Mouse (Mus musculus) forebrain, embryonic 10.5 days (tissue): ENCODE measurements around the gene Ncoa5. TPM values are rescaled to one million over a fixed set of nuclear protein-coding genes. Genes with fewer than 3 reads are reported as not detected.
A peak's percentile ranks its signal among the peaks of the same experiment; 100 is the strongest.

ENCODE experiments used
- DNase-seq: peaks from one replicate; pipeline ENCODE4 v3.0.0-alpha.2; 2017; ENCODE audit warnings: low spot score; ENCODE audit errors: extremely low spot score
- H3K27ac ChIP-seq: fragments of 300-500 bp; sonication (generic); 2 replicates; pipeline ENCODE4 v1.5.1; 2016; ENCODE audit warnings: mild to moderate bottlenecking
- H3K27me3 ChIP-seq: fragments of 300-500 bp; sonication (generic); 2 replicates; pipeline ENCODE4 v1.6.1; 2016; ENCODE audit warnings: mild to moderate bottlenecking; ENCODE audit not compliant: poor library complexity, severe bottlenecking
- H3K36me3 ChIP-seq: fragments of 300-500 bp; sonication (generic); replicated peaks from 2 replicates; pipeline ENCODE4 v1.6.1; 2016; ENCODE audit warnings: mild to moderate bottlenecking, moderate library complexity
- H3K4me1 ChIP-seq: fragments of 300-500 bp; sonication (generic); 2 replicates; pipeline ENCODE4 v1.6.1; 2016
- H3K4me3 ChIP-seq: fragments of 300-500 bp; sonication (generic); 2 replicates; pipeline ENCODE4 v1.5.1; 2016; ENCODE audit warnings: mild to moderate bottlenecking, moderate library complexity
- H3K9me3 ChIP-seq: fragments of 300-500 bp; sonication (generic); 2 replicates; pipeline ENCODE4 v1.6.1; 2016; ENCODE audit warnings: mild to moderate bottlenecking, moderate library complexity
- WGBS: fragments of 180-500 bp; shearing (Covaris S2); methylation state at CpG from one replicate; pipeline ENCODE4 v1.1.7; 2016; 5-methylcytosine and 5-hydroxymethylcytosine counted together
- polyA plus RNA-seq: library from polyadenylated mRNA; unstranded; fragments of >200 nt; fragmentation: Nextera tagmentation; extraction: Ambion mirVana; gene quantifications from 2 replicates; pipeline ENCODE4 v1.2.1, GENCODE M21; 2016

Ncoa5 gene
- polyA plus RNA-seq, 1 experiment from 2014 or later: 103 TPM

DNA sequence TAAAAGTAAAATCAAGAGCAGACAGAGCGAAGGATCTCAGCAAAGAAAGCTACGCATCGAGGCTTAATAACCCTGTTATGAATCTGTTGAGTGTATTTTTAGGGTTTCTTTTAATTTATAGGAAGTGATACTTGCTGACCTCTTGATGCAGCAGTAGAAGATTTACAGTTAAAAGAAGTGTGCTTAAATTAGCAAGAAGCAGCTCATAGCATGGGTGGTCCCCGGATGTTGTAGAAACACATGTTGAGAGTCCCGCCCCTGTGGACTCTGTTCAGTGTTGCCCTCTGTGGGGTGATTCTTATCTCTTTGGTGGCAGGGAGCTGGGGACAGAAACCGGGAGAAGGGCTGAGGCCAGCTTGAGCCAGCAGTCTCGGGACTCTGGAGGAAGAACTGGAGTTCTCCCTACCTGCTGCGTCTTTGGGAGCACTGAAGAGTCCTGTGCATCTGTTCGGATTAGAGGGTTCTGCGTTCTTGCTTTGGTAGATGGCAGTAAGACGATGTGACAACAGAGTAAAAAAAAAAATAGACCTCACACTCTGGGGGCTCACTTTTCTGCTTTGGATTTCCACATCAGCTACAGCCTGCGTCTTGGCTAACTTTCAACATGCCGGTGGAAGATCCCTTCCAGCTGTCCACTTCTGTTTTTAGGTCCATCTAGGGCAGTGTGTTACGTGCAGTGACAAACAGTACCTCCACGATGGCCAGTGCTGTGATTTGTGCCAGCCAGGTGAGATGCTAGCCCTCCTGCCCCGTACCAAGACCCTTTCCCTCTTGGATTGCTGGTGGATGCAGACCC lies 27.2 kb upstream of the Ncoa5 start:
- Histone ChIP-seq H3K4me1 (peaks cover 11% of the 10 kb centered on the region), H3K27ac (no peak overlapping the region), H3K9me3 (no peaks in the 10 kb centered on the region), H3K4me3 (no peak overlapping the region), H3K36me3 (no peaks in the 10 kb centered on the region), H3K27me3 (peaks cover 24% of the 10 kb centered on the region)
- DNase-seq: no peak
- WGBS: 89% methylated on average over 16 of the region's 16 CpGs

DNA sequence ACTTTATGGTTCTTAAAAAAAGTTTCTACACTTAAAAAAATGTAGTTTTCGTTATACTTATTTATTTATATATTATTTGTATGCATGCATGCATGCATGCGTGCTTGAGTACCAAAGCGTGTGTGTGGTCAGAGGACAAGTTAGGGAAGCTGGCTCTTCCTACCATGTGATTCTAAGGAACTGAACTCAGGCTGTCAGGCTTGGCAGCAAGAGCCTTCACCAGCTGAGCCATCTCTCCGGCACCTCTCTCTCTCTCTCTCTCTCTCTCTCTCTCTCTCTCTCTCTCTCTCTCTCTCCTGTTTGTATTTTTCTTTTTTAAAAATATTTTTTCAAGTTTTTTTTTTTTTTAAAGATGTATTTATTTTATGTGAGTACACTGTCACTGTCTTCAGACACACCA lies 25.3 kb upstream of the Ncoa5 start:
- Histone ChIP-seq H3K27ac (no peak overlapping the region), H3K27me3 (peaks cover 39% of the 10 kb centered on the region), H3K4me1 (peaks cover 28% of the 10 kb centered on the region), H3K4me3 (no peak overlapping the region), H3K9me3 (no peaks in the 10 kb centered on the region), H3K36me3 (no peaks in the 10 kb centered on the region)
- DNase-seq: no peak
- 93% methylated on average over 4 of the region's 4 CpGs for WGBS

DNA sequence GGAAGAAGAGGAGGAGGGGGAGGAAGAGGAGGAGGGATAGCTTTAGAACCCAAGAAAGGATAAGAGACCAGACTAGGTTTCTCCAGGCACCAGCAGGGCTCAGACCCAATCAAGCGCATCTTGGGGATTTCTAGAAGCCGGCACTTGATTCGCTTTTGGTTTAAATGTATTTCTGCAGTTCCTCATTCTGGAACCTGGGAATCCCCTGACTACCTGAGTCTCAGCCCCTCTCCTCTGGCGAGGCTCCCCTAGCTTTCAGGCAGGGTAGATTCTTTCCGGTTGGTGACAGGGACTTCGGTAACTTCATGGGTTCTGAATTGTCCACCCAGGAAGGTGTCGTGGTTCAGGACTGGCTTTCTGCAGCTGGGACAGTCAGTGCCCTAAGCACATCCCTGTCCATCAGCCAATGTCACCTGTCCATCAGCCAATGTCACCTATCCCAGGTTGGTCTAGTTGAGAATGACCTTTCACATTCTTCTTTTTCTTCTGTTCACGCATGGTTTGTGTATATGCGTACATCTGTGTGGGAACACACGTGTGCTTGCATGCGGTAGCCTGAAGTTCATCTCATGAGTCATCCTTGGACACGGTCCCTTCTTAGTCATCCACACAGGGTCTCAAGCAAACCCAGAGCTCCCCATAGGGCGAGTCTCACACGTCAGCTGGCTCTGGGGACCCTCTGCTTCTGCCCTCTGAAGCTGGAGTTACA lies 21.9 kb upstream of the Ncoa5 start:
- H3K36me3 ChIP-seq: no peaks in the 10 kb centered on the region
- H3K4me1 ChIP-seq: peaks cover 37% of the 10 kb centered on the region
- no peak overlapping the region for H3K27ac ChIP-seq
- WGBS: 82% methylated on average over 14 of the region's 14 CpGs
- H3K9me3 ChIP-seq: no peaks in the 10 kb centered on the region
- H3K4me3 ChIP-seq: peak overlapping the region; percentile 46; the same call in 1 of the 2 replicates
- H3K27me3 ChIP-seq: peaks cover 40% of the 10 kb centered on the region
- no peak for DNase-seq

- peaks cover 44% of the 10 kb centered on the region for H3K27me3 ChIP-seq
- WGBS: 10% methylated on average over 7 of the region's 7 CpGs
- no peak for DNase-seq
- peak overlapping the region; percentile 46 for H3K4me3 ChIP-seq
- no peaks in the 10 kb centered on the region for H3K36me3 ChIP-seq
- peak overlapping the region; percentile 70 for H3K27ac ChIP-seq
- H3K9me3 ChIP-seq: no peaks in the 10 kb centered on the region
- peaks cover 43% of the 10 kb centered on the region for H3K4me1 ChIP-seq
These were observed 21.2 kb upstream of the Ncoa5 start for GRCm38 (mm10) chr2:165055905-165056304.

DNA sequence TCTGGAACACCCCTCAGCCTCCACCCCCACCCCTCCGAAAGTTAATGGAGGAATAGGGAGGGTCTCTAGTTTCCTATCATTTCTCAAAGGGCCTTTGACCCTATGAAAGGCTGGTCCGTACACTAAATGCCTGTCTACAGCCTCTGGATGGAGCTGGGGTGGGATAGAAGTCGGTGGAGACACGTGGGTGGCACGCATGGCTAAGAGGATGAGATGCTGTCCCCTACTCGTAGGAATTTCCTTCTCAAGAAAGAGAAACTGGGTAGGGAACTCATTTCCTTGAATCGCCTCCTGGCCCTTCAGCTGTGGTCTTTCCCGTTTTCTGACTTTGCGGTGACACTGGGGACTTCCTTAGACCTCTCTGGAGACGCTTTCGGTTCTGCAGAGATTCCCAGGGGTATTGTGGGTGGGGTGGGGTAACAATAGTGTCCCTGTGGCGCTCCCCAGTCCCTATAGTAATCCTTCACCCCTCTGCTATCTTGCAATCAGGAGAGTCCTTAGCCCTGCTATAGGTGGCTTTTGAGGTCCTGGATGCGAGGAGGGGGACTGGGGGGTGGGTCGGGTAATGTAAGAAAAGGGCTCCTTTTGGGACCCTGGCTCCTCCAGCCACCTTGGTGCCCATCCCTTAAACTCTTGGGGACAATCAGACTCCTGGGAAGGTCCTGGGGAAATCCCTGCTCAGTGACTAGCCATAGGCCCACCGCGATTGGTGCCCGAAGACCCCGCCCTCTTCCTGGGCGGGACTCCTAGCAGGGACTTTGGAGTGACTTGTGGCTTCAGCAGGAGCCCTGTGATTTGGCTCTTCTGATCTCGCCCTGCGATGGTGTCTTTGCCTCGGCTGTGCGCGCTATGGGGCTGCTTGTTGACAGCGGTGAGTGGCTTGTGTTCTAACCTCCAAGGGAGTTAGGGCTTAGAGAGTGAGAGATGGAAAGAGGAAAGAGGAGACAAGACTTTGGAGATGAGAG lies 20.5 kb upstream of the Ncoa5 start, which contains the start of gene Cd40:
Gene Cd40, plus strand, starts transcription at position 740 of the 965 bp plus-strand sequence.
- 13% methylated on average over 25 of the region's 25 CpGs for WGBS
- peak within 1 kb of the TSS; percentile 70 for H3K27ac ChIP-seq
- peak; percentile 72 for DNase-seq
- H3K36me3 ChIP-seq: no peaks in the 10 kb centered on the region
- no peaks in the 10 kb centered on the region for H3K9me3 ChIP-seq
- peak within 1 kb of the TSS; percentile 46 for H3K4me3 ChIP-seq
- H3K27me3 ChIP-seq: peaks cover 44% of the 10 kb centered on the region
- peaks cover 46% of the 10 kb centered on the region for H3K4me1 ChIP-seq

DNA sequence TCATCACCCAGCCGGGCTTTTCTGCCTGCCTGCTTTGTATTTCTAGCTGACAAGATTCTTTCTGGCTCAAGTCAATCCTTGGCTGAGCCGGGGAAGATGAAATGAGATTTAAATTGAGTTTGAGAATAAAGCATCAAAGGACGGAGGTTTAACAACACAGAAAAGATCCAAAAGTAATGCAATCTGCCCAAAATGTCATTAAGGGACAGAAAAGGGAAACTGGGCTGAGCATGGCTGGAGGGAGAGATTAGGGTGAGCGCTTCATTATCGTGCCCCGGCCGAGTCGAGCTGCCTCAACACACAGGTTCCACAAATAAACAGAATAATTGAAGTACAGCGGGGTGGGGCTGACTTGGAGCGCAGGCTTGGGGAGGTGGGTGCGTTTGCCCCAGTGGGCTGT lies 16.9 kb upstream of the Ncoa5 start:
- no peak for DNase-seq
- Histone ChIP-seq H3K36me3 (no peaks in the 10 kb centered on the region), H3K4me3 (no peak overlapping the region), H3K27ac (peak overlapping the region; percentile 26; the same call in 1 of the 2 replicates), H3K27me3 (peaks cover 29% of the 10 kb centered on the region), H3K9me3 (no peaks in the 10 kb centered on the region), H3K4me1 (peaks cover 42% of the 10 kb centered on the region)
- WGBS: 26% methylated on average over 11 of the region's 11 CpGs

- Histone ChIP-seq H3K27me3 (peaks cover 23% of the 10 kb centered on the region), H3K36me3 (no peaks in the 10 kb centered on the region), H3K9me3 (no peaks in the 10 kb centered on the region), H3K27ac (peak overlapping the region; percentile 26; the same call in 1 of the 2 replicates), H3K4me1 (peaks cover 36% of the 10 kb centered on the region), H3K4me3 (no peak overlapping the region)
- no peak for DNase-seq
- 70% methylated on average over 18 of the region's 18 CpGs for WGBS
These were observed 16.3 kb upstream of the Ncoa5 start for GRCm38 (mm10) chr2:165050826-165051548.

DNA sequence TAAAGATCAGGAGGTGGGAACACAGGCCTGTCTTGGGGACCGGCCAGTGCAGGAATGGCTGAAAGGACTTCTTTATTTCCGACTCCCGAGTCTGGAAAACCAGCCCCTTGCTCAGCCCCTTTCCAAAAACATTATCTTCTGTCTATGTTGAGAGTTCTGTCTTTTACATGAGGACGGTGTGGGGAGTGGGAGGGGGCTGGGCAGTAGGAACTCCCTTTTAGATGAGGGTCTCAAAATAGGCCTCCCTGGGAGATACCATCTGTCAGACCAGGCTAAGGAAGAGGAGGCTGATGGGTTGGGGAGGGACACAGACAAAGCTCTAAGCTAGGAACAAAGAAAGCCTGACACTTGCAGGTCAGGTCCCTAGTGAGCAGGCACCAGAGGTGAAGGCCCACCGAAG lies 14.4 kb upstream of the Ncoa5 start:
- 69% methylated on average over 5 of the region's 5 CpGs for WGBS
- peaks cover 27% of the 10 kb centered on the region for H3K4me1 ChIP-seq
- H3K9me3 ChIP-seq: no peaks in the 10 kb centered on the region
- no peak for DNase-seq
- no peaks in the 10 kb centered on the region for H3K36me3 ChIP-seq
- 0 out of 2 replicates have a peak overlapping the region, but pooled peaks have one; percentile 9 for H3K27ac ChIP-seq
- no peak overlapping the region for H3K4me3 ChIP-seq
- H3K27me3 ChIP-seq: peaks cover 8% of the 10 kb centered on the region; the same call in 1 of the 2 replicates

- peak overlapping the region; percentile 63 for H3K27ac ChIP-seq
These were observed 9.1 kb upstream of the Ncoa5 start for GRCm38 (mm10) chr2:165043729-165044128.

GRCm38 (mm10) chr2:165043090-165043636 lies 8.5 kb upstream of the Ncoa5 start:
- no peaks in the 10 kb centered on the region for H3K9me3 ChIP-seq
- peaks cover 29% of the 10 kb centered on the region for H3K4me1 ChIP-seq
- DNase-seq: no peak
- H3K4me3 ChIP-seq: peak overlapping the region; percentile 30
- peaks cover 29% of the 10 kb centered on the region for H3K27me3 ChIP-seq
- H3K27ac ChIP-seq: peak overlapping the region; percentile 63
- WGBS: 7% methylated on average over 17 of the region's 17 CpGs
- H3K36me3 ChIP-seq: no peaks in the 10 kb centered on the region

More at GRCm38 (mm10) chr2:165043729-165044128, 9.1 kb upstream of the Ncoa5 start:
- peak overlapping the region; percentile 30; the same call in 1 of the 2 replicates for H3K4me3 ChIP-seq
- H3K4me1 ChIP-seq: peaks cover 29% of the 10 kb centered on the region
- DNase-seq: no peak
- H3K9me3 ChIP-seq: no peaks in the 10 kb centered on the region
- H3K36me3 ChIP-seq: no peaks in the 10 kb centered on the region
- WGBS: 51% methylated on average over 2 of the region's 2 CpGs
- H3K27me3 ChIP-seq: peaks cover 29% of the 10 kb centered on the region

GRCm38 (mm10) chr2:165042126-165042525 lies 7.5 kb upstream of the Ncoa5 start:
- WGBS: 78% methylated on average over 5 of the region's 5 CpGs
- DNase-seq: no peak
- no peaks in the 10 kb centered on the region for H3K9me3 ChIP-seq
- H3K27ac ChIP-seq: no peak overlapping the region
- peaks cover 29% of the 10 kb centered on the region for H3K4me1 ChIP-seq
- H3K27me3 ChIP-seq: peaks cover 29% of the 10 kb centered on the region
- H3K4me3 ChIP-seq: no peak overlapping the region
- H3K36me3 ChIP-seq: no peaks in the 10 kb centered on the region
